Mouse (Mus musculus) lung, embryonic 14.5 days (tissue): ENCODE results near the gene Stard13. TPM values are rescaled to one million over a fixed set of nuclear protein-coding genes. Genes with fewer than 3 reads are reported as not detected.
A peak's percentile ranks its signal among the peaks of the same experiment; 100 is the strongest.

Experiments used
- ATAC-seq: fragments of 200-750 bp; cut with Nextera tagmentation; 2 replicates; pipeline ENCODE4 v1.8.0; 2017; ENCODE audit warnings: mild to moderate bottlenecking, moderate TSS enrichment, moderate library complexity; ENCODE audit not compliant: insufficient read depth
- DNase-seq: peaks from one replicate; pipeline ENCODE4 v3.0.0-alpha.2; 2015
- H3K27ac ChIP-seq: fragments of 300-500 bp; sonication (generic); 2 replicates; pipeline ENCODE4 v1.5.1; 2014; ENCODE audit warnings: low read depth, mild to moderate bottlenecking, moderate library complexity
- H3K27me3 ChIP-seq: fragments of 300-500 bp; sonication (generic); 2 replicates; pipeline ENCODE4 v1.6.1; 2014; ENCODE audit warnings: low read length, control low read depth; ENCODE audit not compliant: insufficient read depth
- H3K36me3 ChIP-seq: fragments of 300-500 bp; sonication (generic); 2 replicates; pipeline ENCODE4 v1.6.1; 2014; ENCODE audit warnings: control low read depth; ENCODE audit not compliant: insufficient read depth
- H3K4me1 ChIP-seq: fragments of 300-500 bp; sonication (generic); 2 replicates; pipeline ENCODE4 v1.6.1; 2014; ENCODE audit warnings: antibody characterized with exemption, control low read depth; ENCODE audit not compliant: insufficient read depth
- H3K4me2 ChIP-seq: fragments of 300-500 bp; sonication (generic); 2 replicates; pipeline ENCODE4 v1.6.1; 2014; ENCODE audit warnings: mild to moderate bottlenecking
- H3K4me3 ChIP-seq: fragments of 300-500 bp; sonication (generic); 2 replicates; pipeline ENCODE4 v1.5.1; 2014; ENCODE audit warnings: low read depth, low read length
- H3K9ac ChIP-seq: fragments of 300-500 bp; sonication (generic); 2 replicates; pipeline ENCODE4 v1.6.1; 2014
- H3K9me3 ChIP-seq: fragments of 300-500 bp; sonication (generic); 2 replicates; pipeline ENCODE4 v1.6.1; 2016; ENCODE audit warnings: low read depth, low read length, control low read depth
- CTCF ChIP-seq: IDR thresholded peaks from 2 replicates; pipeline ENCODE4 v1.5.1; 2016; ENCODE audit warnings: antibody characterized with exemption, low read depth
- WGBS: fragments of 180-500 bp; shearing (Covaris S2); extraction: QIAGEN DNeasy Blood & Tissue Kit; methylation state at CpG from one replicate; pipeline ENCODE4 v1.1.7; 2014; 5-methylcytosine and 5-hydroxymethylcytosine counted together
- polyA plus RNA-seq: library from polyadenylated mRNA; unstranded; fragments of >200 nt; fragmentation: Nextera tagmentation; extraction: Ambion mirVana; gene quantifications from 2 replicates; pipeline ENCODE4 v1.2.1, GENCODE M21; 2014

Stard13 gene
- polyA plus RNA-seq, 1 experiment from 2014 or later = 14.5 TPM

DNA sequence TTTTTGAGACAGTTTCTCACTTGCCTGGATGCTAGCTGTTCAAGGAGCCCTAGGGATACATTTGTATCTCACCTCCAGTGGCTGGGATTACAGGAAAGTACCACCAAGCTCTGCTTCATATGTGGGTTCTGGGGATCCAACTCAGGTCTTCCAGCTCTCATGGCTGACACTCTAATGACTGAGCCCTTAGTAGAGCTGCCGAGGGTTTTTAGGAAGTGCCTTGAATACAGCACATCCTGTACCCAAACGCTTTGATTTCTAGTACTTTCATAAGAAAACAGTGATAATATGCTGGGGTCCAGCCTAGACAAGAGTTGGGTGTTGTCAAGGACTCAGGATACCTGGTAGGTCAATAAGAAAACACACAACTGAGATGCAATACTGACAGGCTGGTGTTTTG, 23.6 kb downstream of the Stard13 start:
- Histone ChIP-seq H3K4me2 (no peak overlapping the region), H3K36me3 (no peaks in the 10 kb centered on the region), H3K4me1 (no peaks in the 10 kb centered on the region), H3K9ac (no peak overlapping the region), H3K4me3 (no peak overlapping the region), H3K27ac (no peak overlapping the region), H3K9me3 (no peaks in the 10 kb centered on the region), H3K27me3 (no peaks in the 10 kb centered on the region)
- DNase-seq = no peak
- TF ChIP-seq CTCF = no peak
- ATAC-seq = no peak
- WGBS = 76% methylated on average over 2 of the region's 2 CpGs

DNA sequence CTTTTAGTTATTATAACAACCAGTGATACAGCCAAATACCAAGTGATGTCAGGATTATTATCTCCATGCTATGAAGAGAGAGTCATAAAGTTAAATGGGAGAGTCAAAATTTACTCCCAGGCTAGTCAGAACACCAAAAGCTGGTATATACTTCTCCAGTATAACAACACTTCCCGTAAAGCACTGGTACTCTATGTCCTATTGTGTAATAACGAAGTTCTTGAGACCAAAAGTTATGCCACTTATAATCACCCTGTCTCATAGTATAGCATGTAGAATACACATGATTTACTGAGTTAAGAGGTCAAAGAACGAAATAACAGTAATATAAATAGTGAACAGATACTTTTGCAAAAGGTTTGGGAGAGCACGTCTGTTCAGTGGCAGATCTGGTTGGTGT, 28.6 kb downstream of the Stard13 start:
- H3K4me3 ChIP-seq = no peak overlapping the region
- H3K4me2 ChIP-seq = no peak overlapping the region
- H3K9ac ChIP-seq = no peak overlapping the region
- H3K9me3 ChIP-seq = no peaks in the 10 kb centered on the region
- H3K27me3 ChIP-seq = no peaks in the 10 kb centered on the region
- H3K4me1 ChIP-seq = 0 out of 2 replicates have a peak, but pooled peaks cover 4% of the 10 kb centered on the region
- ATAC-seq (no peak), DNase-seq (no peak)
- WGBS = 86% methylated on average over 4 of the region's 4 CpGs
- H3K27ac ChIP-seq = no peak overlapping the region
- TF ChIP-seq CTCF = no peak
- no peaks in the 10 kb centered on the region for H3K36me3 ChIP-seq

DNA sequence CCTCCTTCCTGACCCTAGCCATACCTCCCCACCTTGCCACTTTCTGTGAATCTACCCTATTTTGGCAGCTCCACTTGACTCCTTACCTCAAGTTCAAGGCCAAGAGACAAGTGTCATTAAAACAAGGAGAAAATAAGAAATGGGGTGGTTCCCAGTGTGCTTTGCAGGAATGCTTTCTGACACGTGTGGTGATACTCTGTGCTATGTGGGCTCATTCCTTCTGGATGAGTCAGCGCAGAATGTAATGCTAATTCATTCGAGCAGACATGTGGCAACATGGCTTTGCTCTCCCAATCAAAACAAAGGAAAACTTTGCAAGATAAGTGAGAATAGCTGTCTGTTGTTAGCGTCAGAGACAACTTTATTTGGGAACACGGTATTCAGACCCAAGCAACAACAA, 30.7 kb downstream of the Stard13 start:
- no peak overlapping the region for H3K9ac ChIP-seq
- H3K36me3 ChIP-seq = no peaks in the 10 kb centered on the region
- H3K27me3 ChIP-seq = no peaks in the 10 kb centered on the region
- TF ChIP-seq CTCF = no peak
- no peak overlapping the region for H3K4me3 ChIP-seq
- 0 out of 2 replicates have a peak, but pooled peaks cover 4% of the 10 kb centered on the region for H3K4me1 ChIP-seq
- no peak overlapping the region for H3K4me2 ChIP-seq
- WGBS = 27% methylated on average over 5 of the region's 5 CpGs
- ATAC-seq (peak; percentile 44; the same call in 1 of the 2 replicates), DNase-seq (peak; percentile 33)
- no peaks in the 10 kb centered on the region for H3K9me3 ChIP-seq
- H3K27ac ChIP-seq = no peak overlapping the region

DNA sequence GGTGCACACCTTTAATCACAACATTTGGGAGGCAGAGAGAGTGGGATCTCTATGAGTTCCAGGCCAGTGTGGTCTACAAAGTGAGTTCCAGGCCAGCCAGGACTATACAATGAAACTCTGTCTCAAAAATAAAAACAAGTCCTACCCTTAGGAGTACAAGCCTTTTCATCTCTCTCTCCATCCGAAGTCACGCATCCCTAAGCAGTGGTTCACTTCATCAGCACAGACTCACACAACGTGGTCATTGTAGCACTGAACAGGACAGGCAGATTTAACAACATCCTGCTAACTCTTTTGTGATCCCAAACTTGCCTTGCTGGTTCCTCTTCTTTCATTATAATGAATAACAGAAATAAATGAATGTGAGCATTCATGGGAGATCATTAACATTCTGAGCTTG, 32.4 kb downstream of the Stard13 start:
- DNase-seq = no peak
- Histone ChIP-seq H3K4me3 (no peak overlapping the region), H3K27me3 (no peaks in the 10 kb centered on the region), H3K4me1 (peaks cover 11% of the 10 kb centered on the region; the same call in 1 of the 2 replicates), H3K9ac (no peak overlapping the region), H3K9me3 (no peaks in the 10 kb centered on the region), H3K36me3 (no peaks in the 10 kb centered on the region), H3K4me2 (no peak overlapping the region), H3K27ac (no peak overlapping the region)
- no peak for ATAC-seq
- no peak for TF ChIP-seq CTCF
- 79% methylated on average over 3 of the region's 3 CpGs for WGBS

DNA sequence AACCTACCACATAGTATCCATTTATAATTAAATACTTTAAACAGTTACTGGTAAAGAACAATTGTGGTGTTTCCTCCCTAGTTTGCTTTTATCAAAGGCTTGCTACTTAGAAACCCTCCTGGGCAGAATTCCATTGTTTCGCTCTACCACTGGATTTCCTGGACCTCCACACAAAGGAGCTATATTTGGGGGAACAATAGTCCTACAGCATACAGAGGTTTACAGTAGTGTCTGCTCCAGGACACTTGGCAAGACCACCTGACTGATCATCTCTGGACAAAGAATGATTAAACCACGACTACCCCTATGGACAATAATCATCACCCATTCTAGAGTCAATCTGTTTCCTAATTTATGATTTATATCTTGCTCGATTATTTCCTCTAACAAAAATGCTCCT, 34.4 kb downstream of the Stard13 start:
- no peak overlapping the region for H3K27ac ChIP-seq
- DNase-seq (peak; percentile 36), ATAC-seq (peak; percentile 37; the same call in 1 of the 2 replicates)
- no peak for TF ChIP-seq CTCF
- H3K9ac ChIP-seq = no peak overlapping the region
- H3K4me1 ChIP-seq = peaks cover 11% of the 10 kb centered on the region; the same call in 1 of the 2 replicates
- no peak overlapping the region for H3K4me3 ChIP-seq
- H3K27me3 ChIP-seq = no peaks in the 10 kb centered on the region
- H3K36me3 ChIP-seq = no peaks in the 10 kb centered on the region
- WGBS = 72% methylated on average over 3 of the region's 3 CpGs
- H3K9me3 ChIP-seq = no peaks in the 10 kb centered on the region
- no peak overlapping the region for H3K4me2 ChIP-seq

DNA sequence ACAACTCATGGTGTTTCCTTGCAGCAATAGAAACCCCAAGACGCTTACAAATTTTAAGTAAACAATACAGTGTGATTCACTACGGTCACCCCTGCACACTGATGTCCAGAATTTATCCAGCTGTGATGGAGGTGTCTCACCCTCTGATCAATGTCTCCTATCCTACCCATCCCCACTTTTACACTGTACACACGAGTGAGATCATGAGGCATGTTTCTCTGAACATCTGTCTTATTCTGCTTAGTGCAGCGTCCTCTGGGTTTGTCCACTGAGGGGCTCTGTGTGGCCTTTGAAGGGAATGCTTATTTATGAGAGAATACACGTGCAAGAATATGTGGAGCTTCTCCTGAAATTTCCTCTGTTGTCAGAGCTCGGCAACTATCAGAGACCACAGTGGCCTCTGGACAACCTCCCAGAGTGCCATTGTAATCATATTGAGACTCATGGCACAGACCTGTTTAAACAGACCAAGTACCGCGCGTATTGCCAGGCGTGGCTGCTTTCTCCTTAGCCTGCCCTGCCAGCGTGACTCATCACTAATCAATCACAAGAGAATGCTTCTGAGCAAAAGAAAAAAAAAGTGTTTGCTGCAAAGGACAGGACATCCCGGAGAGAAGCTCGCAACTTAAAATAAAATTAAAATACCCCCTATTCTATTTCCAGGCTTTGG, 36.9 kb downstream of the Stard13 start:
- no peaks in the 10 kb centered on the region for H3K27me3 ChIP-seq
- no peak overlapping the region for H3K27ac ChIP-seq
- no peaks in the 10 kb centered on the region for H3K36me3 ChIP-seq
- H3K4me1 ChIP-seq = peaks cover 6% of the 10 kb centered on the region; the same call in 1 of the 2 replicates
- no peaks in the 10 kb centered on the region for H3K9me3 ChIP-seq
- no peak overlapping the region for H3K4me2 ChIP-seq
- no peak for TF ChIP-seq CTCF
- no peak for ATAC-seq
- H3K4me3 ChIP-seq = no peak overlapping the region
- WGBS = 36% methylated on average over 13 of the region's 13 CpGs
- peak; percentile 39 for DNase-seq
- H3K9ac ChIP-seq = no peak overlapping the region

DNA sequence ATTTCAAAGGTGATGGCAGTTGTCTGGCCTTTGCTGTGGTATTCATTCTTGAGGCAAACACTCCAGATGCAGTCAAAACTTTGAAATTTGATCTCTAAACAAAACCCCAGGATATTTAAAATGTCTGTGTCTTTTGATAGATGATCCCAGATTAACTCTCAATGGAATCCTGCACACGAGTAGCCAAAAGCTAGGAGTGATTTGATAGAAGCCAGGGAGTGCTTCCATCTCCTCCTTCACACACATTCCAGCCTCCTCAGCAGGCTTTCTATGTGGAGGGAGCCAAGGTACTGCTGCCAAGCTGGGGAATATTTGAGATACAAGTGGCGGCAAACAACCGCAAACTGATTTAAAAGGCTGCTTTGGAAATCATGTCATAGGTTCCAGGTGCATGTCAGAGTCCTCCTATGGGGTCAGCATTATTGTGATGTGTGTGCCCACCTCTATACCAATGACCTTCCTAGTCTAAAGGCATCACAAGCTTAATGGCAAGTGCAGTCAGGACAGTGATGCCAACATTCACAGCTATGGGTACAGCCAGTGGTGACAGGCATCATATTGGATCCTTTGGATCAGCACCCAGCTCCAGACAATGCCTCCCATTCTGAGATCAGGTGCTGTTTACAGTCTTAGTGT, 39.6 kb downstream of the Stard13 start:
- no peak overlapping the region for H3K4me3 ChIP-seq
- no peak overlapping the region for H3K4me2 ChIP-seq
- peaks cover 9% of the 10 kb centered on the region; the same call in 1 of the 2 replicates for H3K4me1 ChIP-seq
- no peak overlapping the region for H3K27ac ChIP-seq
- H3K9me3 ChIP-seq = no peaks in the 10 kb centered on the region
- H3K36me3 ChIP-seq = no peaks in the 10 kb centered on the region
- H3K9ac ChIP-seq = no peak overlapping the region
- no peaks in the 10 kb centered on the region for H3K27me3 ChIP-seq
- no peak for TF ChIP-seq CTCF
- 34% methylated on average over 3 of the region's 3 CpGs for WGBS
- DNase-seq = peak; percentile 45
- ATAC-seq = no peak
